Mouse (Mus musculus): Measurements from ENCODE around the gene St8sia1.

Gene St8sia1

DNA sequence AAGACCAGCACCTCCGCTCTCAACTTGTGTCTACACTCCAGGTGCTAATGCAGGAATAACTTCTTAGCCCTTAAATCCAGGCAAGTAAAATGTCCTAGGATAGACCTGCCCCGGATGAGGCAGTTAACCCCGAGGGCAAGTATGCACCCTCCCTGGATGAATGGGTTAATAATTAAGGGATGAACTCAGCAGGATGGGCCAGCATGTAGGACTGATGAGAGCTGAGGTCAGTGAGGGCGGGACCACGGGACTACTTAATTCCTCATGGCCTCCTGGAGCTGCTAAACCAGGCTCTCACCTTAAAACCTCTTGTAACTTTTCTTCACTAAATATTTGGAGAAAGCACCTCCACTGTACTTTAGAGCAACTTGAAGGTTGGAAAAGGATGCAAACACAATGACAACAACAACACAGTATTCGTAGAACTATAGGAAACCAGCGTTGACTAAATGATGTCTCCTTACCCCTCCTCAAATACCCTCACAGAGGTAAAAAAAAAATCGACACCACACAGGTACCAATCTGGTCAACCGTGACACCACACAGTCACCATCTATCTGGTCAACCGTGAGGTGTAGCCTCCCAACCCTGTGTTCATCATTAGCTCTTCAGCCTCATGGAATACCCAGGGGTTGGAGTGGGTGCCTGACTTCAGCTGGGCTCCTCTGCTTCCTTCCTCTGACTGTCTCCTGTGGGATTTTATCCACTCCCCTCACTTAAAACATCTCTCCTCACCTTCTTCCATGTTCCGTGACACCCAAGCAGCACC, 90.3 kb downstream of the St8sia1 start:
- in situ Hi-C loops (cut with MboI, MseI): loop anchor here in 1 of 2 experiments (5.0 kb wide), 1 partner anchor 43 kb away; no protein-coding TSS in a partner anchor

DNA sequence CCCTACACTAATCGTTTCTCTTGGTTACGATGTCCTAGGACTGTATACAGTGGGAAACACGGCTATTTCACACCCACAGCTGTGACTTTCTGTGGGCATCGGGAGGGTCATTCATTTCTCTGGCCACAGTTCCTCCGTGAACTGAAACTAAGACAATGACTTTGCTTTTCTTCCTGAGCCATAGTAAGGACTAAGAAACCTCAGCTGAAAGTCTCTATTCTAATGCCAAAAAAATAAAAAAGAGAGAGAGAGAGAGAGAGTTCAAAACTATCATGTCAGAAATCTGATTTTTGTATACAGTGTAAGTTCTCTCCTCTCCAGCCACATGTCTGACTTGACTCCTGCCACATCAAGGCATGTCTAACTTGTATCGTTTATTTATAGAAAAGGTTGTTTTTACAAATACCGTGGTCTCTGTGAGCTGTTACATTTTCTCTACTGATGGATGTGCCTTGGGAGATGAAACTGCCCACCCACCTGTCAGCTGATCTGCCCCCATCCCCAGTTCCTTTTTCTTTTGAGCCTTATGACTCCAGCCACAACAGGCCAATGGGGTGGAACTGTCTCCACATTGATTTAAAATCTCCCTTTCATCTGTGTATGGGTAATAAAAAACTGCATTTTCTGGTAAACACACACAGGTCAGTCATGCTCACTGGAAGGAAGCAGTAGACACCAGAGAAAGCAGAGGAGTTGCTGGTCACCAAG, 94.4 kb downstream of the St8sia1 start:
- in situ Hi-C loops (cut with MboI, MseI): loop anchor here in 1 of 2 experiments (5.0 kb wide), 2 partner anchors 47 to 92 kb away; partner anchors contain the start of gene St8sia1

DNA sequence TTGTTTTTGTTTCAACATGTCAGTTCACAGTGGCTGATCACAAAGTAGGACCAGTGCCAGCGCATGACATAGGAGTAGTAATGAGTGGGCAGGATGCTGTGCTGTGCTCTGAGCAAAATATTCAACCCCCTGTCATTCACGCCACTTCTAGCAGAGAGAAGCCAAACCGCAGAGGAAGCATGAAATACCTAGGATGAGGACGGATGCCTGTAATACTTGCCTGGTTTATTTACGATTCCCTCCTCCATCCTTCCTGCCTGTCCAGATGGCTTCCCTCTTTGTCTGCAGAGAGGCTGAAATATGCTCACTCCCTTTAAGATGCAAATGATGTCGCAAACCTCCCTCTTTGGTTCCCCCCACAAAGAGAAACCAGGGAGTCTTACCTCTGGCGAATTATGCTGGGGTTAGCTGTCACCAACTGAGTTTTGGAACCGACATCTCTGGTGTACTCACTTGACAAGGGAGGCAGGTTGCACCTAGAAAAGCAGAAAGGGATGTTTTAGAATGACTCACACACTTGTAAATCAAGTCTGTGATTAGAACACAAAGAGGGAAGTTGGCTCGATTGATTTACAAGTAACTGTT, 96.7 kb downstream of the St8sia1 start:
- in situ Hi-C loops (cut with MboI, MseI): loop anchor here in 1 of 2 experiments (5.0 kb wide), 1 partner anchor 95 kb away; the partner anchor contains the start of gene St8sia1

DNA sequence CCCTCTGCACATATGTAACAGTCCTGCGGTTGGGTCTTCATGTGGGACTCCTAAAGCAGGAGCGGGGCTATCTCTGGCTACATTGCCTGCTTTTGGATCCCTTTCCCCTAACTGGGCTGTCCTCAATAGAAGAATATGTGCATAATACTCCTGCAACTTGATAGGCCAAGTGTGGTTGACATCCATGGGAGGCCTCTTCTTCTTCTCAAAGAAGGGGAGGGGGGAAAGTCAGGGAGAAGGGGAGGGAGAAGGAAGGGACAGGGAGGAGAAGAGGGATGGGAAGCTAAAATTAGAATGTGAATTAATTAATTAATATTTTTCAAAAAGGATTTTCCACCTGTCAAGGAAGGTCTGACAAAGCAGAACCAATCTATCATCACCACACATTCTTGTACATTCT, 97.2 kb downstream of the St8sia1 start:
- in situ Hi-C loops (cut with MboI, MseI): loop anchor here in 1 of 2 experiments (5.0 kb wide), 1 partner anchor 95 kb away; the partner anchor contains the start of gene St8sia1

DNA sequence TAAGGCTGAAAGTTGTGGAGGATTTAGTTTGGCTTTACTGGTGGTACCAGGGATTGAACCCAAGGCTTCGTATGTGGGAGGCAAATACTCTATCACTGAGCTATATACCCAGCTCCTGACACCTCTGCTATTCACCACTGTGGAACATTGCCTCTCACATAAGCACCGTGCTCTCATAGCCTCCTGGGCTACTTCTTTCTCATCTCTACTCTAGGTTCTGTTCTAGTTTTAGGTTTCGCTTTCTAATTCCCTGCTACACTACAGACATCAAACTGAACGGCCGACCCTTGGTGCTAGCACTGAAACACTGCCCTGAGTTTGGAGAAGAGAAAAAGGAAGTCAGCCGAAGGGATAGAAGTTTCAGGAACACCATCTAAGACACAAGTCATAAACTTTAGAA, 99.1 kb downstream of the St8sia1 start:
- in situ Hi-C loops (cut with MboI, MseI): loop anchor here in 1 of 2 experiments (5.0 kb wide), 1 partner anchor 97 kb away; the partner anchor contains the start of gene St8sia1

DNA sequence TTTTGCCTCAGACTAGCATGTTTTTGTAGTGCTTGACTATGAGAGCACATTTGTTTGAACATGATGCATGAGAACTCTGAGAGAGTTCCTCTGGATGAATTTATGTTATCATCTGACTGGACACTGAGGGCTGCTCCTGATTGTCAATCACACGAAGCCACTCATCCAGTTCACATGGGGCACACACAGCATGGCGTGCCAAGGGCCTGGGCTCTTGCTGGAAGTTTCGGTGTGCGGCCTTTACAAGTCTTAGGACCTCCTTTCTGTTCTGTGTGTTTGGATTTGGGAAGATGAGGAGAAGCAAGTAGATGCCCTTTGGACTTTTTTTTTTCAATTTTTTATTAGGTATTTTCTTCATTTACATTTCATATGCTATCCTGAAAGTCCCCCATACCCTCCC, 100.4 kb downstream of the St8sia1 start:
- in situ Hi-C loops (cut with MboI, MseI): loop anchor here in 1 of 2 experiments (5.0 kb wide), 1 partner anchor 98 kb away; the partner anchor contains the start of gene St8sia1

DNA sequence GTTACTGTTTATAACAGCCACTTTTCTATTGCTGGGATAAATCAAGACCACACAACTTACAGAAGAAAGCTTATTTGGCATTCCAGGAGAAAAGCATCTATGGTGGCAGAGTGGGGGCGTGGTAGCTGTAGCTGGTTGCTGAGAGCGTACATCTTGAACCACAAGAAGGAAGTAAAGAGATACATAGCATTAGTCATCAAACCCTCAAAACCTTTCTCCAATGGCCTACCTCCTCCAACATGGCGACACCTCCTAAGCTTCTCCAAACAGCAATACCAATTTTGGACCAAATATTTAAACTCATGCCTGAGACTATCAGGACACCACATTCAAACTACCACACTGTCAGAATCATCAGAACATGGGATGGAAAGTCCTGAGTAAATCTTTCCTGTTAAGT, 102.0 kb downstream of the St8sia1 start:
- in situ Hi-C loops (cut with MboI, MseI): loop anchor here in 1 of 2 experiments (5.0 kb wide), 1 partner anchor 100 kb away; the partner anchor contains the start of gene St8sia1

DNA sequence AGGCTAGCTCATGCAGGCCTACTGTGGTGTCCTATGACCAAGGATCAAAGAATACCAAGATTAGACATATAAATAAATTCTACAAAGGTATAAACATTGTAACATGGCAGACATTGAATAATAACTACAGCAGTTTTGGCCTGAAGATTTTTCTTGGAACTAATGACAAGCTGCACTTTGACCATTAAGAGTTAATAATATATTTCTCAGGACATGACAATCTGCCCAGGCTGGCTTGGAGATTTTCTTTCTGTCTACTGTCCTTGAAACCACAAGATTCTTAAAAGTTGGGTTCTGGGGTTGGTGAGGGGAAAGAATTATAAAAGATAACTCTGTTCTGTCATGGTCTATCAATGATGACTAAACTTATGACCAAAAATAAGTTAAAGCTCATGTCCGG, 103.9 kb downstream of the St8sia1 start:
- in situ Hi-C loops (cut with MboI, MseI): loop anchor here in 1 of 2 experiments (5.0 kb wide), 1 partner anchor 102 kb away; the partner anchor contains the start of gene St8sia1

DNA sequence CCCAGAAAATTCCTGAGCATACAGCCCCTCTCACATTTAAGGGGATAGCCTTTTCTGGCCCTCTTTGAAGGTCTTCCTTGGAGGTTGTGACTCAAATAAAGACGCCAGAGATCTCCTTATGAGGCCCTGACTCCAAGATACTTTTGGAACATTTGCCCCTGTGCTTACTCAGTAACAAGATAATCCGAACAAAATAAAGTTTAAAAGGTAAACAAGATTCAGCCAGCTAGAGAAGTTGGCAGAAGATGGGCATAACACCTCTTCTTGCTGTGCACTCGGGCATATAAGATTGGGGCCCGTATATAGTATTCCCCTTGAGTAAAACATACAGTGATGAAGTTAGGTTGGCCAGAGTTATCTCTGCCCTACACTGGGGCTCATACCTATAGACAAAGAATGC, 104.3 kb downstream of the St8sia1 start:
- in situ Hi-C loops (cut with MboI, MseI): loop anchor here (5.0 kb wide), 2 partner anchors 78 to 102 kb away; partner anchors contain the start of gene St8sia1 (in 1 of the 2)

DNA sequence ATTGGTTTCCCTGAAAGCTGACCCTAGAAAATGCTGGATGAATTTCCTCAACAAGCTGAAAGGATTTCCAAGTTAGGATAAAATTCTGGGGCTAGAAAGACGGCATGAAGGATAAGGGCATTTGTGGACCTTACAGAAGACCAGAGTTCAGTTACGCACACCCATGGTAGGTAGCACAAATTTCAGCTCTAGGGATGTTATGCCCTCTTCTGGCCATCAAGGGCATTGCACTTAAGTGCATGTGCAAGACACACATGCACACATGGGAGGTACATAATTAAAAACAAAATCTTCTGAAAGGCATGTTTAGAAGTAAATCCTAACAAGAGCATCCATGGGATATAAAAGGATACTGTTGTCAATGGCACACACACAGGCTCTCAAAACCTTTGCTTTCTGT, 105.3 kb downstream of the St8sia1 start:
- in situ Hi-C loops (cut with MboI, MseI): loop anchor here in 1 of 2 experiments (5.0 kb wide), 1 partner anchor 77 kb away; no protein-coding TSS in a partner anchor

DNA sequence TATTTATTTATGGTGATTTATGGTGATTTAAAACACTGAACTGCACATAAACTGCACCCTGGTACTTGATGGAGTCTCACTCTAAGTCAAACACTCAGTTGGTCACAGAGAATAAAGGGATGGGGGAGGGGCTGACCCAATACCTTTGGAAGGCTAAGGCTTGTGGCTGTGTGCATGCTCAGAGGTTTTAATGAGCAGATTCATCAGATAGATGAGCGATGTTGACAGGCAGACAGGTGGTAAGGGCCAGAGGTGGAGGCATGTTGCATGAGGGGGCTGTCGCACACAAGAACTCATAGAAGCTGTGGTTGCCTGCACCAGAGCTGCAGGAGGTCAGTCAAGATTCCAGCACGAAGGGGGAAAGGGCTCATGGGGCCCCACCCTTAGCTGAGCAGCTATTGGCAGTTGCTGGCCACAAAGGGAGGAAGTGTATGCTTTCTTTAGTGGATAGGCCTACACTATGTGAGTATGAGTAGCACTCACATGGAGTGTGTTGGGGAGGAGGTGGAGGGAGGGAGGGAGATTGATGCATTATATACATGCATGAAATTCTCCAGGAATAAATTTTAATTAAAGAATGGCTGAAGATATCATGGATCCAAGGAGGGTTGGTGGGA, 107.9 kb downstream of the St8sia1 start:
- in situ Hi-C loops (cut with MboI, MseI): loop anchor here in 1 of 2 experiments (5.0 kb wide), 1 partner anchor 74 kb away; no protein-coding TSS in a partner anchor

DNA sequence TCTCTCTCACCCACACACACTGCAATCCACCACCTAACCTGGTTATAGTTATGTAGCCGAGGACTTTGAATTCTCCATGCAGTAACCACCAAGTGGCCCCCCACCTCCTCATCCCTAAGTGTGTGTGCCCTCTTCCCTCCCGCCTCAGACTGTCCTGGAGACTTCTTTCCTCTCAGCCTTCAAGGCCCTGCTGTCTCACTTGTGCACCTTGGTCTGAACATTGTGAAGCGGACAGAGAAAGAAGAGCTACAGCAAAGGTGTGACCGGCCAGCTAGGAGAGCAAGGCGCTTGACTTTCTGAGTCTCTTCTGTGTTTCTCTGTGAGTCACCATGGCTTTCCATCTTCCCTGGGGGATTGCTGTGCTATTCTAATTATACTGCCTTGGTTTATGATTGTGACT, 108.5 kb downstream of the St8sia1 start:
- in situ Hi-C loops (cut with MboI, MseI): loop anchor here in 1 of 2 experiments (5.0 kb wide), 1 partner anchor 73 kb away; no protein-coding TSS in a partner anchor

DNA sequence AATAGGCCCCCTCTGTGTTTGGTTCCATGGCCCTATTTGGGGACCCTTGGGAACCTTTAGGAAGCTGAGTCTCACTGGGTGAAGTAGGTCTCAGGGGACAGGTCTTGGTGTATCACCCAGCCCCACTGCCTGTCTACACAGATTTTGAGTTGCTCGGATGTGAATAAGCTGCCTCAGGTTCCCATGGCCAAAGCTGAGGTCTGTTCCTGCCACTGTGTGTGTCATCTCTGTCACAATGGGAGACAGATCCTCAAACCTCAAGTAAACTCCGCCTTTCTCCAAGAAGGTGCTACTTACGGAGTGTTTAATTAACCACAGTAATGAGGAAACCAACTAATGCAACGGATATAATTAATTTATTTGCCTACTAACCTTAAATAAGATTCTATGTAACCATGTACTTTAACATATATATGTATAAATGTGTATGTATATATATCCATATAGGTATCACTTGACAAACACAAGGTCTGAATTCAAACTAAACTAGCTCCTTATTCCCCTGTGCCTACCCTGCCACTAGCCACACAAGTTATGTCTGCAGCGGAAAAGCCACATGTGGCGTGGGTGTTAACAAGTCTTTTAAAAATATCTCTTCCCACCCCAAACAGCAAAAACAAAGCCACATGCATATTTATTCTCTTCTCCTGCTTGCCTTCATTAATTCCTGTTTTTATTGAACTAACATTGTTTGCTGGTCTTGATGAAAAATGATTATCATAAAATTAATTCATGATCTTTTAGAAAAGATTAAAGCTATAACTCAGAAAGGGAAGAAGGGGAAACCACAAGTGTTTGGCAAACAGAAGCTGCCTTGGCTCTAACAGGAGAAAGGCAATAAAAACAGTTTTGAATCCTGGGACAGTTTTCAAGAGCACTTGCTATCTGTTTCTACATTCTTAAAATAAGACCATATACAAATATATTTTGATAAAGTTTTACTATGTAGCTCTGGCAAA, 111.6 kb downstream of the St8sia1 start:
- in situ Hi-C loops (cut with MboI, MseI): no loop called here

DNA sequence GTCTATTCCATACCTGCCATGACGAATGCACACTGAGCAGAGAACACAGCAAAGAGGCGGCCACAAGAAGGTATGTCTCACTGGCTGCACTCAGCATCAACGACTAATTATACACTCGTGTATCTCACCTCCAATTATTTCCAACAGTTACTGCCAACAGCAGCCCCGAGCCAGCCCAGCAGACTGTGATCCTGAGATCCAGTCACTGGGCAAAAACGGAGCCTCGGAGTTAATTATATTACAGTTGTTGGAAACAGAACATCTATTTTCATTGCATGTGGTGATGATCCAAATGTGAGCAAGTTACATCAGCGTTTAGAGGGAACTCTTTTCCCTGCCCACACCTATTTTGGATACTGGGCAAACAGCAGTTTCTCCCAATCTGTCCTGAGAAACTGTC, 113.8 kb downstream of the St8sia1 start:
- in situ Hi-C loops (cut with MboI, MseI): no loop called here

DNA sequence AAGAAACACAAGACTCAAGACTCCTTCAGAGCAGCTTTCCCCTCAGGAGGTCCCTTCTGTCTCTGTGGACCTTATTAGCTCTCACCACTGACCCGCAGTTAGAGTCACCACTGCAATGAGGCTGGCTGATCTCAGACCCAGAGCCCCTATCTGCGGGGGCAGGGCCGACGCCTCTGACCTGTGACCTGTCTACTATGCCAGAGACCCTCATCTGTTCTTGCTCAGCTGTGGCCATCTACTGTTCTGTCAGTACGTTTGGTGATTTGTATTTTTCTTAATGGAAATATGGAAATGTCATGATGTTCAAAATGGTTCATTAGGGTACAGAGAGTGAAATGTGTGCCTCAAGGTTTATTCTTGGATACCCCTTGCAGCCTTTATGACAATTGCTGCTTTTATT, 114.9 kb downstream of the St8sia1 start:
- in situ Hi-C loops (cut with MboI, MseI): no loop called here

DNA sequence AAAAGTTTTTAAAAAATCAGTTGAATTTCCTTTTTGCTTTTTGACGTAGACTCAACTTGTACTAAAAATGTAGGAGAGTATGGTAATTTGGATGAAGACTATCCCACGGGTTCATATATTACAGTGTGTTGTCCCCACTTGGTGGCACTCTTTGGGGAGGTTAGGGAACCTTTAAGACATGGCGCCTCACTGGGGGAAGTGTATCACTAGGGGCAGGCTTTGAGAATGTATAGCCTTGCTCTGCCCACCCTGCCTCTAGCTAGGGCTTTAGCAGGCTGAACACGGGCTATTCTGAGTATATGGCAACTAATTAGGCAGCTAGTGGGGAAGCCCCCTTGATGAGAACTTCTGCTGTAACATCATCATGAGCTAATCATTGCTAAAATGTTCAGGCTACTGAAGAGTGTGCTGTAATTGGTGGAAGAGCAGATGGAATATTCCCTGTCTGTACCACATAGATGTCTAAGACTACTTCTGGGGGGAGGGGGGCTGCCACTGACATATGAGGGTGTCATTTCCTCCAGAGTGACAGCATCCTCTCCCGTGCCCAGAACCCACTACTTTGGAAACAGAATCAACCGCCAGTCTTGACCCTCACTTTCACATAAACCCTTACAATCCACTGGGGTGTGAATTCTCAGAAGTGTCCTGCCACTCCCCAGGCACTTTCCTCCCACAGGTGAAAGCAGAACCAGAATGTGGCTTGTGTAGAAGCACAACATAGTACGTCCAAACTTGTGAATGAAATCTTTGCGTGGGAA, 116.2 kb downstream of the St8sia1 start:
- in situ Hi-C loops (cut with MboI, MseI): no loop called here

DNA sequence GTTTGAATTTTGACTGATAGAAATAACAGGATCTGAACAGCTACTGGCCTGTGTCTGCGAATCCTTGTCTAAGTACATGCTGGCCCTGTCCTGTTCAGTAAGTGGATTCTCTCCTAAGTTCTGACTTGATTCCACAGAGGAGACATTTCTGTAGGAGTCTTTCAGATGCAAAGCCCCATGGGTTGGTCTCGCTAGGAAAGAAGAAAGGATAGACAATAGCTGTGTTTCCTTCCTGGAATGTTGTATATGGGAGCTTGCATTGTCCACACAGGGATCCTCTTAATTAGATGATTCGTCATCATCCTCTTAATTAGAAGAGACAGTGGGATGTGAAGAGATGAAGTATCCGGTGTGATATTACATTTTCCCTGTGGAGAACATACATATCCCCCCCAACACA, 117.4 kb downstream of the St8sia1 start:
- in situ Hi-C loops (cut with MboI, MseI): no loop called here

DNA sequence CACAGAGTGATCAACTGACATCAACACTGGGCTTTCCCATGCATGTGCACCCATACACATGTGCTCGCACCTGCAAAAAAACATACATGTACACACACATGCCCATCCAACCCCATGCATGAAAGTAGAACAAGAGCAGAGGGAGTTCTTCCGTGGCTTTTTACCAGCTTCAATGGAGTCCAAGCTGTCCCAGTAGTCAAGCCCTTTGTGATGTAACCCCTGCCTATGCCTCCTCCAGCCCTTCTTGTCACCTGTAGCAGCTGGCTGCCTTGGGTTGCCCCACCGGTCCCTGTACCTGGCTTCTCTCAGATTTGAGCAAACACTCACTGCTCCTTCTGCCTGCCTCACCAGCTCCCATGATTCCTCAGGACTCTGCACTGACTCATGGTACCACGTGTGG, 119.2 kb downstream of the St8sia1 start:
- in situ Hi-C loops (cut with MboI, MseI): no loop called here

DNA sequence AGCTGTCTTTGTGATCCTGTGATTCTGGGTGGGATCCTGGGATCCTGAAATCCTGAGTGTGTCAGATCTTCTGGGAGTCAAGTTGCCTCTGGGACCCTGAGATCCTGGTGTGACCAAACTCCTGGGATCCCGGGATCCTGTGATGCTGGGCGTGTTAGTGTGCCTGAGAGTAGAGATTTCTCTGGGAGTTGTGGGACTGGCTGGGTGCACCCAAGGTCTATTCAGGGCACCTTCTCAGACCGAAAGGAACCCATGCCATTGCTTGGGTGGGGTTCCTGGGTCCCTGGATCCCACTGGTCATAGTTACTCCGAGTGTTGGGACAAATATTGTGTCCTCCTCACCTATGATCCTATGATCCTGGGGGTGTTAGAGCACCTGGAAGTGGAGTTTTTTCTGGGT, 120.2 kb downstream of the St8sia1 start:
- in situ Hi-C loops (cut with MboI, MseI): no loop called here

Data from T-helper 17 cell (primary cell).